Mouse (Mus musculus) heart, embryonic 11.5 days (tissue): ENCODE data around the gene Ppm1h. TPM values are rescaled to one million over a fixed set of nuclear protein-coding genes. Genes with fewer than 3 reads are reported as not detected.
A peak's percentile ranks its signal among the peaks of the same experiment; 100 is the strongest.

Experiments used
- ATAC-seq: fragments of 200-750 bp; cut with Nextera tagmentation; replicated peaks from 2 replicates; pipeline ENCODE4 v1.8.0; 2017; ENCODE audit warnings: moderate library complexity; ENCODE audit not compliant: insufficient number of reproducible peaks, low FRiP score, low TSS enrichment
- H3K27ac ChIP-seq: fragments of 300-500 bp; sonication (generic); 2 replicates; pipeline ENCODE4 v1.5.1; 2014; ENCODE audit warnings: mild to moderate bottlenecking, low read depth, low read length
- H3K27me3 ChIP-seq: fragments of 300-500 bp; sonication (generic); 2 replicates; pipeline ENCODE4 v1.6.1; 2014; ENCODE audit warnings: mild to moderate bottlenecking, low read length, mixed read lengths; ENCODE audit not compliant: control insufficient read depth, insufficient read depth
- H3K36me3 ChIP-seq: fragments of 300-500 bp; sonication (generic); 2 replicates; pipeline ENCODE4 v1.6.1; 2014; ENCODE audit warnings: mild to moderate bottlenecking, low read length, moderate library complexity, mixed read lengths; ENCODE audit not compliant: control insufficient read depth, insufficient read depth
- H3K4me1 ChIP-seq: fragments of 300-500 bp; sonication (generic); 2 replicates; pipeline ENCODE4 v1.6.1; 2014; ENCODE audit warnings: low read length; ENCODE audit not compliant: control insufficient read depth, insufficient read depth
- H3K4me2 ChIP-seq: fragments of 300-500 bp; sonication (generic); 2 replicates; pipeline ENCODE4 v1.6.1; 2014; ENCODE audit warnings: mild to moderate bottlenecking, moderate library complexity
- H3K4me3 ChIP-seq: fragments of 300-500 bp; sonication (generic); 2 replicates; pipeline ENCODE4 v1.5.1; 2014; ENCODE audit warnings: low read depth, low read length
- H3K9ac ChIP-seq: fragments of 300-500 bp; sonication (generic); 2 replicates; pipeline ENCODE4 v1.6.1; 2014; ENCODE audit warnings: mild to moderate bottlenecking, low read depth, low read length, moderate library complexity
- H3K9me3 ChIP-seq: fragments of 300-500 bp; sonication (generic); replicated peaks from 2 replicates; pipeline ENCODE4 v1.6.1; 2016; ENCODE audit warnings: low read length; ENCODE audit not compliant: control insufficient read depth
- WGBS: fragments of 180-500 bp; shearing (Covaris S2); extraction: QIAGEN DNeasy Blood & Tissue Kit; methylation state at CpG from one replicate; pipeline ENCODE4 v1.1.7; 2014; ENCODE audit not compliant: insufficient replicate concordance; 5-methylcytosine and 5-hydroxymethylcytosine counted together
- polyA plus RNA-seq: library from polyadenylated mRNA; unstranded; fragments of >200 nt; fragmentation: Nextera tagmentation; extraction: Ambion mirVana; gene quantifications from 2 replicates; pipeline ENCODE4 v1.2.1, GENCODE M21; 2014

Gene Ppm1h
- polyA plus RNA-seq, 1 experiment from 2014 or later, result 3.9 TPM

DNA sequence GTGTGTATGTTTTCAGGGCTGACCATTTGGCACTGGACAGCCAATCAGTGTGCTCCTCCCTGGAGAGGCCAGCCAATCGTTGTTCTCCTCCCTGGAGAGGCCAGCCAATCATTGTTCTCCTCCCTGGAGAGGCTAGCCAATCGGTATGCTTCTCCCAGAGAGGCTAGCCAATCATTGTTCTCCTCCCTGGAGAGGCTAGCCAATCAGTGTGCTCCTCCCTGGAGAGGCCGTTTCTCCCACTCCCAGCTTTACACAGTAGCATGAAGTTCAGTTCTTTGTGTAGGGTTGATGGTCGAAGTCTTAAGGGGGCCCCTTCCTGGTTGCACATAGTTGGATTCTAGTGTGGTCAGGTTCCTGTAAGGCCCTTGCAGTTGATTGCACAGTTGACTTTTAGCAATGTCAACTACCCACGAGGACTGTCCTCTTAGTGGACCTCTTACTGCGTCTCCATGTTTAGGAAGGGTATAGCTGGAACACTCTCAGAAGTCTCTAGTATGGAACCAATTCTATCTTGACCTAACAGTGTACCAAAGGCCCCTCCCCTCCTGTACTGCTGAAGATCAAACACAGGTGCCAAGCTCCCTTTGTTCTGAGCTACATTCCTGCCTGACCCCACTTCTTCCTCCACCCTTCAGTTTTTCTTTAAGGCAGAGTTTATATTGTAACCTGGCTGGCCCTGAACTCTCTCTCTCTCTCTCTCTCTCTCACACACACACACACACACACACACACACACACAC is 84.4 kb downstream of the Ppm1h start:
- Histone ChIP-seq H3K4me2 (no peak overlapping the region), H3K4me1 (peaks cover 9% of the 10 kb centered on the region), H3K4me3 (no peak overlapping the region), H3K27ac (no peak overlapping the region), H3K9me3 (no peaks in the 10 kb centered on the region), H3K9ac (no peak overlapping the region), H3K27me3 (no peaks in the 10 kb centered on the region; the same call in 1 of the 2 replicates), H3K36me3 (no peaks in the 10 kb centered on the region)
- WGBS, result 86% methylated on average over 6 of the region's 6 CpGs
- ATAC-seq, result no peak

- ATAC-seq, result no peak
- no peak overlapping the region for H3K27ac ChIP-seq
Observed at GRCm38 (mm10) chr10:122763596-122763995, 85.0 kb downstream of the Ppm1h start.

GRCm38 (mm10) chr10:122764653-122765052 is 86.1 kb downstream of the Ppm1h start:
- Histone ChIP-seq H3K27ac (no peak overlapping the region), H3K4me3 (no peak overlapping the region), H3K36me3 (no peaks in the 10 kb centered on the region), H3K27me3 (no peaks in the 10 kb centered on the region; the same call in 1 of the 2 replicates), H3K9me3 (no peaks in the 10 kb centered on the region), H3K4me1 (peaks cover 22% of the 10 kb centered on the region), H3K4me2 (no peak overlapping the region), H3K9ac (no peak overlapping the region)
- WGBS, result 36% methylated on average over 7 of the region's 7 CpGs
- ATAC-seq, result 0 out of 2 replicates have a peak, but pooled peaks have one; percentile 25

More at GRCm38 (mm10) chr10:122763596-122763995, 85.0 kb downstream of the Ppm1h start:
- no peak overlapping the region for H3K9ac ChIP-seq
- no peak overlapping the region for H3K4me3 ChIP-seq
- H3K36me3 ChIP-seq, result no peaks in the 10 kb centered on the region
- peaks cover 14% of the 10 kb centered on the region for H3K4me1 ChIP-seq
- no peaks in the 10 kb centered on the region for H3K9me3 ChIP-seq
- H3K4me2 ChIP-seq, result no peak overlapping the region
- no peaks in the 10 kb centered on the region; the same call in 1 of the 2 replicates for H3K27me3 ChIP-seq
- 73% methylated on average over 1 of the region's 1 CpGs for WGBS

- H3K4me2 ChIP-seq, result no peak overlapping the region
- H3K27ac ChIP-seq, result no peak overlapping the region
Observed at GRCm38 (mm10) chr10:122765521-122765920, 87.0 kb downstream of the Ppm1h start.

DNA sequence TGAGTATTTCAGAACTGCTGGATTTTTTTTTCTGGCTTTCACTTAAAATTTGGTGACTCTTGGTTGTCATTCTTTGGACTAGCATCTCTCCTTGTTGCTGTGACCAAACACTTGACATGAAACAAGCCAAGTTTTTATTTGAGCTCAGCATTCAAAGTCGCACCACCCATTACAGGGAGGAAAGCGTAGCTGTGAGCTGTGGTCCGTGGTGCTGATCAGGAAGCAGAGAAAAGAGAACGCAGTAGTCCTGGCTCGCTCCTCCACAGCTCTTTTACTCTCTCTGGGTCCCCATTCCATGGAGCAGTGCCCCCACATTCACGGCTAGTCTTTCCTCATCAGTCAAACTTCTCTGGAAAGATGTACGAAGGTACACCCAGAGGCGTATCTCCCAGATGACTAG is 87.4 kb downstream of the Ppm1h start:
- H3K9ac ChIP-seq, result no peak overlapping the region
- H3K4me2 ChIP-seq, result no peak overlapping the region
- no peaks in the 10 kb centered on the region for H3K36me3 ChIP-seq
- H3K27ac ChIP-seq, result no peak overlapping the region
- no peaks in the 10 kb centered on the region for H3K9me3 ChIP-seq
- no peaks in the 10 kb centered on the region; the same call in 1 of the 2 replicates for H3K27me3 ChIP-seq
- no peak for ATAC-seq
- whole genome bisulfite sequencing, result 39% methylated on average over 8 of the region's 8 CpGs
- no peak overlapping the region for H3K4me3 ChIP-seq
- peaks cover 33% of the 10 kb centered on the region for H3K4me1 ChIP-seq

More at GRCm38 (mm10) chr10:122765521-122765920, 87.0 kb downstream of the Ppm1h start:
- WGBS, result 18% methylated on average over 4 of the region's 4 CpGs
- H3K4me3 ChIP-seq, result no peak overlapping the region
- no peak for ATAC-seq
- no peak overlapping the region for H3K9ac ChIP-seq
- no peaks in the 10 kb centered on the region for H3K36me3 ChIP-seq
- no peaks in the 10 kb centered on the region for H3K9me3 ChIP-seq
- no peaks in the 10 kb centered on the region; the same call in 1 of the 2 replicates for H3K27me3 ChIP-seq
- H3K4me1 ChIP-seq, result peaks cover 30% of the 10 kb centered on the region

DNA sequence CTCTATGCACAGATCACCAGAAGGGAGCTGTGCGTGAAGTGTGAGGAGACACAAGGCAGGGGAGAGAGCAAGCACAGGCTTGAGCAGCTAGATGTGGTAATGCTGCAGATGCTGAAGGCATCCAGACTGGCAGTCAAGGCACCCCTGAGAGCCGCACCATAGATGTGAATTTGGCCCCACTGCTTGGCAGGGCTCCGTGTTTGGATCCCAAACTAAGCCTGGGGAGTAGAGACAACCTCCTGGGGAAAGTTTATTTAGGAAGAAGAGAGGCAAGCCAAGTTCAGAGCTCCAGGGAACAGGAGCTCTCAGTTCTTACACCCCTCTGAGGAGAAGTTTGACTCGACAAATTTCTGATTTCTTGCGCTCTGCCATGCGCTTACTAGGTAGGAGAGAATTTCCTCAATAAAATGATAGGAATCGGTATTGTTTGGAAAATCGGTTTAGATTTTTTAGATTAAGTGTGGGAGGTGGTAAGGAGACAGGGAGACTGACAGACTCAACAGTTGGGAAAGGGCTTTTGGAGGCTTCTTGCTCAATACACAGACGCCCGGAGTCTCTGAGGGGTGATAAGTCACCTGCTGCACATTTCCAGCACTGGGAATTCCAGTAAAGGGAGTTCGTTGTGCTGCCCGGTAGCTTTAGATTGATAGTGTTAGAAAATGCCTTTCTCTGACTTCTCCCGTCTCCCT is 89.8 kb downstream of the Ppm1h start:
- Histone ChIP-seq H3K4me2 (no peak overlapping the region), H3K9me3 (0 out of 2 replicates have a peak, but pooled peaks cover 2% of the 10 kb centered on the region), H3K27ac (peak overlapping the region; percentile 35; the same call in 1 of the 2 replicates), H3K9ac (no peak overlapping the region), H3K4me3 (no peak overlapping the region), H3K36me3 (no peaks in the 10 kb centered on the region), H3K4me1 (peaks cover 33% of the 10 kb centered on the region), H3K27me3 (no peaks in the 10 kb centered on the region; the same call in 1 of the 2 replicates)
- WGBS, result 47% methylated on average over 13 of the region's 13 CpGs
- no peak for ATAC-seq

- Histone ChIP-seq H3K27ac (peak overlapping the region; percentile 22; the same call in 1 of the 2 replicates), H3K4me3 (no peak overlapping the region), H3K27me3 (no peaks in the 10 kb centered on the region; the same call in 1 of the 2 replicates), H3K9ac (no peak overlapping the region), H3K4me1 (peaks cover 33% of the 10 kb centered on the region), H3K36me3 (no peaks in the 10 kb centered on the region), H3K9me3 (0 out of 2 replicates have a peak, but pooled peaks cover 2% of the 10 kb centered on the region), H3K4me2 (no peak overlapping the region)
- 48% methylated on average over 6 of the region's 6 CpGs for WGBS
- no peak for ATAC-seq
Observed at GRCm38 (mm10) chr10:122768893-122769341, 90.4 kb downstream of the Ppm1h start.

GRCm38 (mm10) chr10:122770337-122770736 is 91.8 kb downstream of the Ppm1h start:
- Histone ChIP-seq H3K4me2 (no peak overlapping the region), H3K4me3 (no peak overlapping the region), H3K36me3 (no peaks in the 10 kb centered on the region), H3K9me3 (0 out of 2 replicates have a peak, but pooled peaks cover 2% of the 10 kb centered on the region), H3K4me1 (peaks cover 28% of the 10 kb centered on the region), H3K27ac (no peak overlapping the region), H3K27me3 (no peaks in the 10 kb centered on the region; the same call in 1 of the 2 replicates), H3K9ac (no peak overlapping the region)
- 43% methylated on average over 7 of the region's 7 CpGs for WGBS
- ATAC-seq, result no peak
